Mouse (Mus musculus) spleen, adult 2 months (tissue): Measurements from ENCODE around the gene Caprin2. TPM values are rescaled to one million over a fixed set of nuclear protein-coding genes. Genes with fewer than 3 reads are reported as not detected.

Experiments
- DNase-seq, 2 experiments: peaks; one replicate each; pipeline versions ENCODE4 v3.0.0 to v3.0.0-alpha.2; 2012 to 2021; ENCODE audit warnings: low spot score in 2 of 2, low read depth in 1 of 2
- H3K27ac ChIP-seq: fragments of 200-500 bp; 2 replicates; pipeline ENCODE4 v1.5.1; 2012; ENCODE audit warnings: low read length, inconsistent platforms; ENCODE audit not compliant: insufficient read depth
- H3K27me3 ChIP-seq: fragments of 200-500 bp; 2 replicates; pipeline ENCODE4 v1.6.1; 2012; ENCODE audit warnings: mild to moderate bottlenecking, moderate library complexity, low read length, inconsistent platforms; ENCODE audit not compliant: control insufficient read depth, insufficient read depth
- H3K36me3 ChIP-seq: fragments of 200-500 bp; 2 replicates; pipeline ENCODE4 v1.6.1; 2012; ENCODE audit warnings: mild to moderate bottlenecking, low read length, inconsistent platforms; ENCODE audit not compliant: control insufficient read depth, insufficient read depth
- H3K4me1 ChIP-seq: fragments of 200-500 bp; 2 replicates; pipeline ENCODE4 v1.6.1; 2011; ENCODE audit warnings: inconsistent platforms; ENCODE audit not compliant: control insufficient read depth, insufficient read depth, insufficient read length
- H3K4me3 ChIP-seq: fragments of 200-500 bp; 2 replicates; pipeline ENCODE4 v1.5.1; 2011; ENCODE audit warnings: mild to moderate bottlenecking, inconsistent platforms; ENCODE audit not compliant: insufficient read depth, insufficient read length; ENCODE audit errors: extremely low read depth
- CTCF ChIP-seq: fragments of 200-500 bp; IDR thresholded peaks from 2 replicates; pipeline ENCODE4 v1.5.1; 2011; ENCODE audit warnings: mild to moderate bottlenecking, inconsistent platforms; ENCODE audit not compliant: insufficient read depth, insufficient read length, insufficient replicate concordance; ENCODE audit errors: extremely low read depth
- POLR2A ChIP-seq: fragments of 200-500 bp; IDR thresholded peaks from 2 replicates; pipeline ENCODE4 v1.6.1; 2011; ENCODE audit warnings: low read depth, low read length, inconsistent platforms
- WGBS: fragments of 180-500 bp; shearing (Covaris S2); methylation state at CpG from one replicate; pipeline ENCODE4 v1.1.7; 2018; 5-methylcytosine and 5-hydroxymethylcytosine counted together
- polyA plus RNA-seq: library from polyadenylated mRNA; depleted of rRNA; stranded (reverse); fragments of >200 nt; gene quantifications from 2 replicates; pipeline ENCODE4 v1.2.3, GENCODE M21; 2012; rRNA removed

The Caprin2 gene
- 2.1 and 2.9 TPM in 2 replicates for polyA plus RNA-seq

DNA sequence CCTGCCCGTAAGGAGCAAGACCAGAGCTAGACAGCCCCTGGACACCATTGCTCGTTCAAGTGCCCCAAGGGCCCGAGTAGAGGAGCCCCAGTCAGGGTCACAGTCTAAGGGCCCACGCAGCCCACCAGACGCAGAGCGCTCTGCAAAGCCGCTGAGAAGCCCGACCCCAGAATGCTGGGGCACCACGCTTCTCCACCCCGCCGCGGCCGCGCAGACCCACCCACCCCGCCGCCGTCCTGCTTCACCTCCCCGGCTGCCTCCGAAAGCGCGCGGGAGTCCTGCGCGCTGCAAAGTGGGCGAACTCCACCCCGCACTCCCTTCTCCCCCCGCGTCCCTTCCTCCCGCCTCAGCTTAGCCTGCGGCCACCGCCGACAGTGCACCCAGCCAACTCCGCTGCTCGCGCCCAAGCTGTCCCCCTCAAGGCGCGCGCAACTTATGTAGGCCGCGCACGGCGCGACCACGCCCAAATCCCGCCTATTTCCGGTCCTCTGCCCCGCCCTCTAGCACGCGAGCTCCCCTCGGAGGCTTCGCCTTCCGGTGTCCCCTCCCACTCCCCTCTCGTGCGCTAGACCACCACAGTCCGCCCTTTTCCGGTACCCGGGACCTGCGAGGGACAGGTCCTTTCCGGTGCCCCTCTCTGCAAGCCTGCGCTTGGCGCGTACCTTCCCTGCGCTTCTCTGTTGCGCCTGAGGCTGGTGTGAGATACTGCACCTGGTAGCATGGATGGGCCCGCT lies at the start of gene Caprin2:
Caprin2 (minus strand) TSS at position 465 of the 734 bp plus-strand sequence.
- H3K27me3 ChIP-seq, result no peaks in the 10 kb centered on the region
- 1% methylated on average over 63 of the region's 65 CpGs for WGBS
- TF ChIP-seq CTCF (no peak; the same call in 1 of the 2 replicates), POLR2A (peak; percentile 92)
- H3K4me3 ChIP-seq, result peak within 1 kb of the TSS; percentile 89
- DNase-seq, result peak; percentile 75 to 90
- 0 out of 2 replicates have a peak, but pooled peaks cover 3% of the 10 kb centered on the region for H3K4me1 ChIP-seq
- no peaks in the 10 kb centered on the region for H3K36me3 ChIP-seq
- H3K27ac ChIP-seq, result peak within 1 kb of the TSS; percentile 65

DNA sequence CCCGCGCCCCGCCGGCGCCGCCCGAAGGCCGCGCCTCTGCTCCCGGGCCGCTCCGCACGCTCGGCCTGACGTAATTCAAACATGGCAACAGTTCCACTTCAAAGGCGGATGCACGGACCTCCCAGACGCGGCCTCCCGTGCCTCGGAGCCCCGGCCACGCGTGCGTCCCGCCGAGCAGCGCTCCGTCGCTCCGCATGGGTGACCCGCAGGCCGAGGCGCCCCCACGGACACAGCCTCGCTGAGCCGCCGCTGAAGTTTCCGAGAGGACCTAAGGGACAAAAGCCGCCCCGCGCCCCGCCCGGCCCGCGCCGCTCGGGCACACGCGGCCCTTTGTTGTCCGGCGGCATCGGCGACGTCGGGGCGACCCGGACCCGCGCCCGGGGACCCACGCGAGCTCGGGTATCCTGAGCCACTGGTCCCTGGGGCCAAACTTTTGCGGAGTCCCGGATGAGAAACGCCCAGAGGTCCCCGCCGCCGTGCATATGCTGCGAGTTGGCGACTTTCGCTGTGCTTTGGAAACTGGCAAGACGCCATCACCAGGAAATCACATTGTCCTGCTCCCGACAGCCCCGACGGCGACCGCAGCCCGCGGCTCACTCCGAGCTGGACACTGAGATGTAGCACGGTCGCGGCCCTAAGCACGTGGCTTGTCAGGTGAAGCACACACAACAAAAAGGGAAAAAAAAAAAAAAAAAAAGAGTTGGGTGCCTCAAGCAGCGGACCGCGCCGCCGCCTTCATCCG lies 48.9 kb upstream of the Caprin2 start:
- H3K27me3 ChIP-seq, result no peaks in the 10 kb centered on the region
- WGBS, result under 1% methylated on average over 89 of the region's 92 CpGs
- DNase-seq, result peak; percentile 30 to 57
- peak overlapping the region; percentile 65 for H3K27ac ChIP-seq
- peaks cover 2% of the 10 kb centered on the region for H3K4me1 ChIP-seq
- no peak for TF ChIP-seq POLR2A
- TF ChIP-seq CTCF, result no peak
- H3K4me3 ChIP-seq, result peak overlapping the region; percentile 86
- H3K36me3 ChIP-seq, result no peaks in the 10 kb centered on the region

DNA sequence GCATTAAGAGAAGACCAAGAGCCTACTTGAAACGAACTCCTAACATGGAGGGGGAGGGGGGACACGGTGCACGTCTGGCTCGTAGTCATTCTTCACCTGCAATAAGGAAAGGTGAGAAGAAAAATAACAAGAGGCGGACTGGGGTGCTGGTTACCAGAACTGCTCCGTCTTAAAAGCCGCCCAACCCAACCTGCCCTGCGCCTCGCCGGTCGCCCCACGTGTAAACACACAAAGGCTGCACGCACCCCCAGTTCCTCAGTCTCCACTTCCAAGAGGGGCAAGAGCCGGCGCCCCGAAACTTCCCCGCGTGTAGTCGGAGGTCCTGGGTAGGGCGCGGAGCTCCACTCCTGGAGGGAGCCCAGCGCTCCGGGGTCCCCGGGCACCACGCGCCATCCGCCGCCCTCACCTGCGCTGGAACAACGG lies 48.3 kb upstream of the Caprin2 start:
- Histone ChIP-seq H3K4me3 (peak overlapping the region; percentile 86), H3K4me1 (peaks cover 2% of the 10 kb centered on the region), H3K27me3 (no peaks in the 10 kb centered on the region), H3K36me3 (no peaks in the 10 kb centered on the region), H3K27ac (peak overlapping the region; percentile 65)
- TF ChIP-seq POLR2A (no peak), CTCF (no peak)
- 2% methylated on average over 30 of the region's 30 CpGs for WGBS
- no peak for DNase-seq

DNA sequence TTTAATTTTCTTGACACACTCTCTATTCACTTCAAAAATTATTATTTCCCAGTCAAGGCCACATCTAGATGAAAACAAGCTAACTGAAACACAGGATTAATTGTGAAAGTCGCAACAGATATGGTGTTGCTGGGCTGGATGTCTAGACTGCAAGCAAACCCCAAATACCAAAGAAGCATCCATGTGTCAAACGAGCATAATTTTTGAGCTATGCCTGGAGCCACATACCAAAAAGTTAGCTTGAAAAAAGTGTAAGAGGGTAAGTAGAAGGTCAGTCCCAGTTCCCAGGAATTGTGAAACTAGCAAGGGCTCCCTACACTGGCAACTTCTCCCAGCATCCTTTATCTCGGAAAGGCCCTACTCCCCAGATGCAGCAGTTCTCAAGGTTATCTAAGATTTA lies 47.7 kb upstream of the Caprin2 start:
- no peak for TF ChIP-seq POLR2A
- TF ChIP-seq CTCF, result no peak
- no peaks in the 10 kb centered on the region for H3K36me3 ChIP-seq
- no peak for DNase-seq
- peaks cover 2% of the 10 kb centered on the region for H3K4me1 ChIP-seq
- H3K27ac ChIP-seq, result no peak overlapping the region
- no peak overlapping the region for H3K4me3 ChIP-seq
- 47% methylated on average over 3 of the region's 3 CpGs for WGBS
- no peaks in the 10 kb centered on the region for H3K27me3 ChIP-seq

DNA sequence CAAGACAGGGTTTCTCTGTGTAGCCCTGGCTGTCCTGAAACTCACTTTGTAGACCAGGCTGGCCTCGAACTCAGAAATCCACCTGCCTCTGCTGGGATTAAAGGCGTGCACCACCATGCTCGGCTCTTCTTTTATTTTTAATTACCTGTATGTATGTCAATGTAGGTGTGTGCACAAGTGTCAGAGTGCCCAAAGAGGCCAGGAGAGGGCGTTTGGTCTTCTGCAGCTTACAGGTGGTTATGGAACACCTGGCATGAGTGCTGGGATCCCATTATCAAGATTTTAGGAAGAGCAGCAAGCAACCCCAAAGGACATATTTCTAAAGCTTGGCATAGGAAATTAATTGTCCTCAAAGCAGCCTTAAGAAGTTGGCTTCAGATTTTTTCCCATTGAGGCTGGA lies 46.4 kb upstream of the Caprin2 start:
- WGBS, result 88% methylated on average over 4 of the region's 4 CpGs

DNA sequence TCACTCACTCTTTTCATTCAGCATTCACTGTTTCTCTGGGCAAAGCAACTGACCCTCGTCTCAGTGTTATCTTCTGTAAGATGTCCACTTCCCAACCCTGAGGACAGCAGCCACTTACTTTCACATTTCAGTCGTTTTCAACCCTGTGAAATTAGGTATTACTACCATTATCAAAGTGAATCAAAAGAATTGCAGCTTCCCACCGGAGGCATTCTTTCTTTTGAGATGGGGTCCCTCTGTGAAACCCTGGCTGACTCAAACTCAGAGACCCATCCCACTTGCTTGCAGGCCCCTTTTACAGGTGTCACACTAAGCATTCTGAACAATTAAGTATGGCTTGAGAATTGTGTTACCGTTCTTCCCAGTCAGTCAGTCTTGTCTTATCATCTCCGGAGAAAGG lies 45.8 kb upstream of the Caprin2 start:
- no peaks in the 10 kb centered on the region for H3K36me3 ChIP-seq
- no peak for TF ChIP-seq POLR2A
- TF ChIP-seq CTCF, result no peak
- peaks cover 2% of the 10 kb centered on the region for H3K4me1 ChIP-seq
- DNase-seq, result no peak
- H3K27ac ChIP-seq, result no peak overlapping the region
- 81% methylated on average over 5 of the region's 5 CpGs for WGBS
- no peaks in the 10 kb centered on the region for H3K27me3 ChIP-seq
- no peak overlapping the region for H3K4me3 ChIP-seq

More for the DNA sequence above, 46.4 kb upstream of the Caprin2 start:
- no peak for DNase-seq
- TF ChIP-seq POLR2A, result no peak
- TF ChIP-seq CTCF, result no peak
- Histone ChIP-seq H3K4me3 (no peak overlapping the region), H3K27me3 (no peaks in the 10 kb centered on the region), H3K36me3 (no peaks in the 10 kb centered on the region), H3K27ac (no peak overlapping the region), H3K4me1 (peaks cover 2% of the 10 kb centered on the region)
